Mouse (Mus musculus): ENCODE measurements around the gene Rab35. TPM values are rescaled to one million over a fixed set of nuclear protein-coding genes. Genes with fewer than 3 reads are reported as not detected.

Rab35 gene
- polyA plus RNA-seq, 1 experiment from 2014 or later = 4.4 TPM

- WGBS = 75% methylated on average over 7 of the region's 7 CpGs
- no peak overlapping the region for H3K9ac ChIP-seq (ENCODE audit: low read length)
- H3K36me3 ChIP-seq (ENCODE audit: control insufficient read depth, insufficient read depth, low read length) = peaks cover 41% of the 10 kb centered on the region
- H3K27me3 ChIP-seq (ENCODE audit: control insufficient read depth, insufficient read depth, low read length) = no peaks in the 10 kb centered on the region
- H3K4me3 ChIP-seq (replicated peaks; ENCODE audit: low read length) = no peak overlapping the region
- H3K4me1 ChIP-seq (ENCODE audit: control insufficient read depth, insufficient read depth, low read length) = no peaks in the 10 kb centered on the region
- H3K27ac ChIP-seq (ENCODE audit: low read length) = no peak overlapping the region
- H3K4me2 ChIP-seq (ENCODE audit: low read depth, low read length) = no peak overlapping the region
- no peak for ATAC-seq (ENCODE audit: insufficient read depth, low FRiP score)
- no peaks in the 10 kb centered on the region for H3K9me3 ChIP-seq (replicated peaks; ENCODE audit: control insufficient read depth, low read length)
These were observed 16.8 kb upstream of the Rab35 start for GRCm38 (mm10) chr5:115614948-115615347.

- no peaks in the 10 kb centered on the region for H3K9me3 ChIP-seq (replicated peaks; ENCODE audit: control insufficient read depth, low read length)
- H3K4me3 ChIP-seq (replicated peaks; ENCODE audit: low read length) = no peak overlapping the region
- H3K36me3 ChIP-seq (ENCODE audit: control insufficient read depth, insufficient read depth, low read length) = peaks cover 21% of the 10 kb centered on the region
- no peak overlapping the region for H3K9ac ChIP-seq (ENCODE audit: low read length)
- no peaks in the 10 kb centered on the region for H3K27me3 ChIP-seq (ENCODE audit: control insufficient read depth, insufficient read depth, low read length)
- 69% methylated on average over 15 of the region's 15 CpGs for WGBS
- no peaks in the 10 kb centered on the region for H3K4me1 ChIP-seq (ENCODE audit: control insufficient read depth, insufficient read depth, low read length)
- H3K27ac ChIP-seq (ENCODE audit: low read length) = no peak overlapping the region
- peak; percentile 57; the same call in 1 of the 2 replicates for ATAC-seq (ENCODE audit: insufficient read depth, low FRiP score)
- H3K4me2 ChIP-seq (ENCODE audit: low read depth, low read length) = no peak overlapping the region
These were observed 12.0 kb upstream of the Rab35 start for GRCm38 (mm10) chr5:115619690-115620089.

- no peak for ATAC-seq (ENCODE audit: insufficient read depth, low FRiP score)
- H3K27me3 ChIP-seq (ENCODE audit: control insufficient read depth, insufficient read depth, low read length) = no peaks in the 10 kb centered on the region
- 81% methylated on average over 7 of the region's 7 CpGs for WGBS
- H3K4me2 ChIP-seq (ENCODE audit: low read depth, low read length) = no peak overlapping the region
- H3K27ac ChIP-seq (ENCODE audit: low read length) = no peak overlapping the region
- no peak overlapping the region for H3K4me3 ChIP-seq (replicated peaks; ENCODE audit: low read length)
- H3K9me3 ChIP-seq (replicated peaks; ENCODE audit: control insufficient read depth, low read length) = no peaks in the 10 kb centered on the region
- no peaks in the 10 kb centered on the region for H3K4me1 ChIP-seq (ENCODE audit: control insufficient read depth, insufficient read depth, low read length)
- H3K36me3 ChIP-seq (ENCODE audit: control insufficient read depth, insufficient read depth, low read length) = no peaks in the 10 kb centered on the region
- H3K9ac ChIP-seq (ENCODE audit: low read length) = no peak overlapping the region
These were observed 9.0 kb upstream of the Rab35 start for GRCm38 (mm10) chr5:115622686-115623085.

GRCm38 (mm10) chr5:115623694-115624440, 7.8 kb upstream of the Rab35 start:
- no peak overlapping the region for H3K27ac ChIP-seq (ENCODE audit: low read length)
- no peaks in the 10 kb centered on the region for H3K27me3 ChIP-seq (ENCODE audit: control insufficient read depth, insufficient read depth, low read length)
- 78% methylated on average over 9 of the region's 9 CpGs for WGBS
- no peak for ATAC-seq (ENCODE audit: insufficient read depth, low FRiP score)
- H3K4me2 ChIP-seq (ENCODE audit: low read depth, low read length) = no peak overlapping the region
- H3K9me3 ChIP-seq (replicated peaks; ENCODE audit: control insufficient read depth, low read length) = no peaks in the 10 kb centered on the region
- H3K9ac ChIP-seq (ENCODE audit: low read length) = no peak overlapping the region
- H3K4me1 ChIP-seq (ENCODE audit: control insufficient read depth, insufficient read depth, low read length) = no peaks in the 10 kb centered on the region
- H3K36me3 ChIP-seq (ENCODE audit: control insufficient read depth, insufficient read depth, low read length) = no peaks in the 10 kb centered on the region
- H3K4me3 ChIP-seq (replicated peaks; ENCODE audit: low read length) = no peak overlapping the region

- peaks cover 7% of the 10 kb centered on the region for H3K4me1 ChIP-seq (ENCODE audit: control insufficient read depth, insufficient read depth, low read length)
- H3K36me3 ChIP-seq (ENCODE audit: control insufficient read depth, insufficient read depth, low read length) = no peaks in the 10 kb centered on the region
- no peak overlapping the region for H3K4me2 ChIP-seq (ENCODE audit: low read depth, low read length)
- no peak overlapping the region for H3K9ac ChIP-seq (ENCODE audit: low read length)
- no peak for ATAC-seq (ENCODE audit: insufficient read depth, low FRiP score)
- no peak overlapping the region for H3K27ac ChIP-seq (ENCODE audit: low read length)
- no peaks in the 10 kb centered on the region for H3K27me3 ChIP-seq (ENCODE audit: control insufficient read depth, insufficient read depth, low read length)
- H3K4me3 ChIP-seq (replicated peaks; ENCODE audit: low read length) = no peak overlapping the region
- 75% methylated on average over 10 of the region's 10 CpGs for WGBS
- H3K9me3 ChIP-seq (replicated peaks; ENCODE audit: control insufficient read depth, low read length) = no peaks in the 10 kb centered on the region
These were observed 5.3 kb upstream of the Rab35 start for GRCm38 (mm10) chr5:115626237-115626886.

- Histone ChIP-seq H3K4me3 (replicated peaks; ENCODE audit: low read length) (no peak overlapping the region), H3K9me3 (replicated peaks; ENCODE audit: control insufficient read depth, low read length) (no peaks in the 10 kb centered on the region), H3K27ac (ENCODE audit: low read length) (no peak overlapping the region), H3K9ac (ENCODE audit: low read length) (no peak overlapping the region), H3K4me1 (ENCODE audit: control insufficient read depth, insufficient read depth, low read length) (peaks cover 13% of the 10 kb centered on the region), H3K36me3 (ENCODE audit: control insufficient read depth, insufficient read depth, low read length) (no peaks in the 10 kb centered on the region), H3K27me3 (ENCODE audit: control insufficient read depth, insufficient read depth, low read length) (no peaks in the 10 kb centered on the region), H3K4me2 (ENCODE audit: low read depth, low read length) (no peak overlapping the region)
- 67% methylated on average over 8 of the region's 8 CpGs for whole genome bisulfite sequencing
- no peak for ATAC-seq (ENCODE audit: insufficient read depth, low FRiP score)
These were observed 3.6 kb upstream of the Rab35 start for GRCm38 (mm10) chr5:115628083-115628482.

- Histone ChIP-seq H3K36me3 (ENCODE audit: control insufficient read depth, insufficient read depth, low read length) (no peaks in the 10 kb centered on the region), H3K27me3 (ENCODE audit: control insufficient read depth, insufficient read depth, low read length) (no peaks in the 10 kb centered on the region), H3K4me3 (replicated peaks; ENCODE audit: low read length) (no peak overlapping the region), H3K4me2 (ENCODE audit: low read depth, low read length) (no peak overlapping the region), H3K9ac (ENCODE audit: low read length) (no peak overlapping the region), H3K9me3 (replicated peaks; ENCODE audit: control insufficient read depth, low read length) (no peaks in the 10 kb centered on the region), H3K27ac (ENCODE audit: low read length) (no peak overlapping the region), H3K4me1 (ENCODE audit: control insufficient read depth, insufficient read depth, low read length) (peaks cover 23% of the 10 kb centered on the region)
- 92% methylated on average over 4 of the region's 4 CpGs for WGBS
- ATAC-seq (ENCODE audit: insufficient read depth, low FRiP score) = no peak
These were observed 2.0 kb upstream of the Rab35 start for GRCm38 (mm10) chr5:115629672-115630071.

GRCm38 (mm10) chr5:115630291-115630690, 1.4 kb upstream of the Rab35 start:
- Histone ChIP-seq H3K4me1 (ENCODE audit: control insufficient read depth, insufficient read depth, low read length) (peaks cover 23% of the 10 kb centered on the region), H3K4me3 (replicated peaks; ENCODE audit: low read length) (0 out of 2 replicates have a peak overlapping the region, but pooled peaks have one; percentile 76), H3K9ac (ENCODE audit: low read length) (peak overlapping the region; percentile 44; the same call in 1 of the 2 replicates), H3K9me3 (replicated peaks; ENCODE audit: control insufficient read depth, low read length) (no peaks in the 10 kb centered on the region), H3K4me2 (ENCODE audit: low read depth, low read length) (peak overlapping the region; percentile 87), H3K27ac (ENCODE audit: low read length) (no peak overlapping the region), H3K27me3 (ENCODE audit: control insufficient read depth, insufficient read depth, low read length) (no peaks in the 10 kb centered on the region), H3K36me3 (ENCODE audit: control insufficient read depth, insufficient read depth, low read length) (no peaks in the 10 kb centered on the region)
- WGBS = 48% methylated on average over 5 of the region's 5 CpGs
- no peak for ATAC-seq (ENCODE audit: insufficient read depth, low FRiP score)

- H3K4me1 ChIP-seq (ENCODE audit: control insufficient read depth, insufficient read depth, low read length) = peaks cover 23% of the 10 kb centered on the region
- peak overlapping the region; percentile 76 for H3K4me3 ChIP-seq (replicated peaks; ENCODE audit: low read length)
- ATAC-seq (ENCODE audit: insufficient read depth, low FRiP score) = peak; percentile 10
- H3K27ac ChIP-seq (ENCODE audit: low read length) = peak overlapping the region; percentile 88
- H3K36me3 ChIP-seq (ENCODE audit: control insufficient read depth, insufficient read depth, low read length) = no peaks in the 10 kb centered on the region
- no peaks in the 10 kb centered on the region for H3K9me3 ChIP-seq (replicated peaks; ENCODE audit: control insufficient read depth, low read length)
- under 1% methylated on average over 30 of the region's 30 CpGs for WGBS
- H3K4me2 ChIP-seq (ENCODE audit: low read depth, low read length) = peak overlapping the region; percentile 65
- no peaks in the 10 kb centered on the region for H3K27me3 ChIP-seq (ENCODE audit: control insufficient read depth, insufficient read depth, low read length)
- peak overlapping the region; percentile 96 for H3K9ac ChIP-seq (ENCODE audit: low read length)
These were observed 628 bp downstream of the Rab35 start for GRCm38 (mm10) chr5:115632358-115632714.
